Mouse (Mus musculus): ENCODE measurements around the gene Kifc1. TPM values are rescaled to one million over a fixed set of nuclear protein-coding genes. Genes with fewer than 3 reads are reported as not detected.

Kifc1 gene
- polyA plus RNA-seq, 1 experiment from 2014 or later, result 12.3 TPM

DNA sequence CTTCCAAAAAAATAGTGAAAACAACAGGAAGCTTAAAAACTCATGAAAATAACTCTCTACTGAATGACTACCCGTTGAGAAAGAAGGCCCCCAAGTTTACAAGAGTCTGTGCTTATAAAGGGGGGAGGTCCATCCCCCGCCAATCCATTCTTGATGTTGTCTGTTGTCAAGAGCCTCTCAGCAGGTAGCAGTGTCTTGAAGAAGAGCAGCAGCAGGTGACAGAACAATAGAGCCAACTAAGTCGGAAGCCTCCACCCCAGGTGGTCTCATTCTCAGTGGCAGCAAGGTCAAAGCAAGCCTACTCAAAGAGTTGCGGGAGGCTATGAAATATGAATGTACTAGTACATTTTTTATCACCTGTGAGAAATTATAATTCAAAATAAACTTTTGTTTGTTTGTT lies 32.6 kb downstream of the Kifc1 start:
- ATAC-seq (ENCODE audit: insufficient number of reproducible peaks, low FRiP score, low TSS enrichment, low read depth), result no peak
- no peak for DNase-seq (ENCODE audit: low spot score)
- Histone ChIP-seq H3K4me3 (ENCODE audit: low read depth, low read length) (no peak overlapping the region), H3K27ac (replicated peaks; ENCODE audit: low read depth, low read length) (no peak overlapping the region), H3K36me3 (ENCODE audit: control insufficient read depth, insufficient read depth, low read length) (no peaks in the 10 kb centered on the region), H3K9ac (ENCODE audit: low read length) (no peak overlapping the region), H3K4me1 (ENCODE audit: control insufficient read depth, insufficient read depth, low read length) (no peaks in the 10 kb centered on the region), H3K9me3 (ENCODE audit: control insufficient read depth, low read length) (no peaks in the 10 kb centered on the region), H3K27me3 (ENCODE audit: control insufficient read depth, insufficient read depth, low read length) (no peaks in the 10 kb centered on the region), H3K4me2 (ENCODE audit: low read depth, severe bottlenecking) (no peak overlapping the region)
- 76% methylated on average over 4 of the region's 4 CpGs for WGBS

- Histone ChIP-seq H3K27me3 (ENCODE audit: control insufficient read depth, insufficient read depth, low read length) (no peaks in the 10 kb centered on the region), H3K4me3 (ENCODE audit: low read depth, low read length) (no peak overlapping the region), H3K36me3 (ENCODE audit: control insufficient read depth, insufficient read depth, low read length) (peaks cover 5% of the 10 kb centered on the region; the same call in 1 of the 2 replicates), H3K9me3 (ENCODE audit: control insufficient read depth, low read length) (no peaks in the 10 kb centered on the region), H3K4me1 (ENCODE audit: control insufficient read depth, insufficient read depth, low read length) (no peaks in the 10 kb centered on the region), H3K4me2 (ENCODE audit: low read depth, severe bottlenecking) (no peak overlapping the region), H3K9ac (ENCODE audit: low read length) (no peak overlapping the region), H3K27ac (replicated peaks; ENCODE audit: low read depth, low read length) (no peak overlapping the region)
- ATAC-seq (ENCODE audit: insufficient number of reproducible peaks, low FRiP score, low TSS enrichment, low read depth) (no peak), DNase-seq (ENCODE audit: low spot score) (no peak)
- WGBS, result 72% methylated on average over 1 of the region's 1 CpGs
Observed at GRCm38 (mm10) chr17:33851331-33851730, 39.1 kb downstream of the Kifc1 start.

- Histone ChIP-seq H3K9me3 (ENCODE audit: control insufficient read depth, low read length) (no peaks in the 10 kb centered on the region), H3K4me2 (ENCODE audit: low read depth, severe bottlenecking) (no peak overlapping the region), H3K36me3 (ENCODE audit: control insufficient read depth, insufficient read depth, low read length) (peaks cover 5% of the 10 kb centered on the region; the same call in 1 of the 2 replicates), H3K4me3 (ENCODE audit: low read depth, low read length) (no peak overlapping the region), H3K27ac (replicated peaks; ENCODE audit: low read depth, low read length) (no peak overlapping the region), H3K9ac (ENCODE audit: low read length) (no peak overlapping the region), H3K4me1 (ENCODE audit: control insufficient read depth, insufficient read depth, low read length) (0 out of 2 replicates have a peak, but pooled peaks cover 6% of the 10 kb centered on the region), H3K27me3 (ENCODE audit: control insufficient read depth, insufficient read depth, low read length) (no peaks in the 10 kb centered on the region)
- DNase-seq (ENCODE audit: low spot score), result no peak
- 48% methylated on average over 8 of the region's 8 CpGs for WGBS
- no peak for ATAC-seq (ENCODE audit: insufficient number of reproducible peaks, low FRiP score, low TSS enrichment, low read depth)
Observed at GRCm38 (mm10) chr17:33848139-33848538, 42.3 kb downstream of the Kifc1 start.

DNA sequence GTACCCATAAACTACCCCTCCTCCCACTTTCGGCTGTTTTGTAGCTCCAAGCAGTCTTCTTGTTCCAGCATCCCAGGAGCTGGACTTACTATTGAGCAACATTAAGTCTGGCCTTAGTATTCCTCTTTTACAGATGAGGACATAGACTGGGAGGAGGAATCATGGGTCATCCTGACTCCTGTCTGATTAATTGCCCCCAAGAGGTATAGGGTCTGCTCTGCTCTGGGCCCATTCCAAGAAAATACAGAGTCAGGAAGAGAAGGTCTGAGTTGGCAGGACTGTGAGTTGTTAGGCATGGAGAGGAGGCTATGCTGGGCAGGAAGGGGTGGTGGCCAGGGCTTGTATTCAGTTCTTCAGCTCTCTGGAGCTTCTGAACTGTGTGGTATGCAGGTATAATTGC lies 46.3 kb downstream of the Kifc1 start:
- Histone ChIP-seq H3K27ac (replicated peaks; ENCODE audit: low read depth, low read length) (no peak overlapping the region), H3K27me3 (ENCODE audit: control insufficient read depth, insufficient read depth, low read length) (no peaks in the 10 kb centered on the region), H3K4me2 (ENCODE audit: low read depth, severe bottlenecking) (peak overlapping the region; percentile 92; the same call in 1 of the 2 replicates), H3K9me3 (ENCODE audit: control insufficient read depth, low read length) (no peaks in the 10 kb centered on the region), H3K4me3 (ENCODE audit: low read depth, low read length) (no peak overlapping the region; the same call in 1 of the 2 replicates), H3K36me3 (ENCODE audit: control insufficient read depth, insufficient read depth, low read length) (peaks cover 7% of the 10 kb centered on the region; the same call in 1 of the 2 replicates), H3K4me1 (ENCODE audit: control insufficient read depth, insufficient read depth, low read length) (0 out of 2 replicates have a peak, but pooled peaks cover 6% of the 10 kb centered on the region), H3K9ac (ENCODE audit: low read length) (no peak overlapping the region)
- no peak for ATAC-seq (ENCODE audit: insufficient number of reproducible peaks, low FRiP score, low TSS enrichment, low read depth)
- DNase-seq (ENCODE audit: low spot score), result no peak
- WGBS, result 61% methylated on average over 1 of the region's 1 CpGs

DNA sequence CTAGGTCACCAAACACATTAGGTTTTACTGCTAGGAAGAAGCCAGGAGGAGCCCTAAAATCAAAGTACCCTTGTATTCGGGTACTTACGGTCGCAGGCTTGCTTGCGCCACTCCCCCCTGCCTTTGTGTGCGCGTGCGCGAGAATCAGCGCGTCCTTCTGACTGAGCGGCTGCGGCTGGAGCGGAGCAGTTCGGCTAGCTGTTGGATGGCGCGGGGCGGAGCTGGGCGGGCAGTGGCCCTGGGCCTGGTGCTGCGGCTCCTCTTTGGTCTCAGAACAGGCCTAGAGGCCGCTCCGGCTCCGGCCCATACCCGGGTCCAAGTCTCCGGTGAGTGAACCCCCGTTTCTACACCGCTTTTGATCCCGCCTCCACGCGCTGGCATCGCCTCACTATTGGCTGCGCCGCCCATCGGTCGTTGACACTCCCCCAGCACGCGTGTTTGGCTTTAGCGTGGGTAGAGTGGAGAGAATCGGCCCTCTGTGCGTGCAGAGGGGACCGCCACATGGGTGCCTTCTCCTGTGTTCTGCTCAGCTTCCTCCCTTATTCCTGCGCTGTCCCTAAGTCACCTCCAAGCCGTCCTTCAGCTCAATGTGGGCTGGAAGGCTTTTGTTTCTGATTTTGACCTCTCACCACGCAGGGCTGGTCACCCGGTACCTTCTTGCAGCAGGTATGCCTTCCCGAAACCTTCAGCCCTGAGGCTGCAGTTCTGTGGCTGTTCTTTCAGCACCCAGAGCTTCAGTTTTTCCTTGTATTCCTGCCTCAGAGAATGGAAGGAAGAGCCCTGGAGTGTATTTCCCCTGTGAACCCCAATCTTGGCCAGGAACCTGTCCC lies 47.3 kb downstream of the Kifc1 start, which contains the start of gene Cd320:
Gene Cd320 (plus strand): TSS at position 126 of the 830 bp plus-strand sequence.
- Histone ChIP-seq H3K4me1 (ENCODE audit: control insufficient read depth, insufficient read depth, low read length) (0 out of 2 replicates have a peak, but pooled peaks cover 6% of the 10 kb centered on the region), H3K36me3 (ENCODE audit: control insufficient read depth, insufficient read depth, low read length) (0 out of 2 replicates have a peak, but pooled peaks cover 6% of the 10 kb centered on the region), H3K9ac (ENCODE audit: low read length) (peak within 1 kb of the TSS; percentile 74), H3K27ac (replicated peaks; ENCODE audit: low read depth, low read length) (peak within 1 kb of the TSS; percentile 56; the same call in 1 of the 2 replicates), H3K4me3 (ENCODE audit: low read depth, low read length) (peak within 1 kb of the TSS; percentile 88), H3K27me3 (ENCODE audit: control insufficient read depth, insufficient read depth, low read length) (no peaks in the 10 kb centered on the region), H3K9me3 (ENCODE audit: control insufficient read depth, low read length) (no peaks in the 10 kb centered on the region), H3K4me2 (ENCODE audit: low read depth, severe bottlenecking) (peak within 1 kb of the TSS; percentile 92)
- DNase-seq (ENCODE audit: low spot score), result peak; percentile 92
- WGBS, result under 1% methylated on average over 45 of the region's 45 CpGs
- peak; percentile 88 for ATAC-seq (ENCODE audit: insufficient number of reproducible peaks, low FRiP score, low TSS enrichment, low read depth)

DNA sequence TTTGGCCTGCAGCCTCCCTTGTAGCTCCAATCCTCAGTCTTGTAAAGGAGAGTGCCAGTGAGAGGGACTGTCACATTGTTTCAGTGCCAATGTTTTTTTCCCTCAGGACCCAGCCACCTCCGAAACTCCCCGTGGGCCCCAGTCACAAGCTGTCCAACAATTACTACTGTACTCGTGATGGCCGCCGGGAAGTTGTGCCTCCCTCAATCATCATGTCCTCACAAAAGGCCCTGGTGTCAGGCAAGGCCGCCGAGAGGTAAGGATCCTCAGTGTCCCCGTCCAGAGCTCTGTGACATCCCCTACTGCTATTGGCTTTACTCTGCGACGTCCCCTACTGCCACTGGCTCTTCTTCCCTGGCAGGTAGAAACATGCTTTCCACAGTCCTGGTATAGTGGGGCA lies 60.9 kb downstream of the Kifc1 start:
- H3K9ac ChIP-seq (ENCODE audit: low read length), result no peak overlapping the region
- H3K36me3 ChIP-seq (ENCODE audit: control insufficient read depth, insufficient read depth, low read length), result peaks cover 11% of the 10 kb centered on the region; the same call in 1 of the 2 replicates
- H3K27me3 ChIP-seq (ENCODE audit: control insufficient read depth, insufficient read depth, low read length), result no peaks in the 10 kb centered on the region
- no peak overlapping the region for H3K4me2 ChIP-seq (ENCODE audit: low read depth, severe bottlenecking)
- H3K4me3 ChIP-seq (ENCODE audit: low read depth, low read length), result no peak overlapping the region
- ATAC-seq (ENCODE audit: insufficient number of reproducible peaks, low FRiP score, low TSS enrichment, low read depth), result no peak
- no peak overlapping the region for H3K27ac ChIP-seq (replicated peaks; ENCODE audit: low read depth, low read length)
- peaks cover 6% of the 10 kb centered on the region for H3K4me1 ChIP-seq (ENCODE audit: control insufficient read depth, insufficient read depth, low read length)
- 93% methylated on average over 10 of the region's 10 CpGs for WGBS
- no peaks in the 10 kb centered on the region for H3K9me3 ChIP-seq (ENCODE audit: control insufficient read depth, low read length)
- no peak for DNase-seq (ENCODE audit: low spot score)

GRCm38 (mm10) chr17:33828892-33829291 lies 61.6 kb downstream of the Kifc1 start:
- DNase-seq (ENCODE audit: low spot score) (no peak), ATAC-seq (ENCODE audit: insufficient number of reproducible peaks, low FRiP score, low TSS enrichment, low read depth) (no peak)
- Histone ChIP-seq H3K4me1 (ENCODE audit: control insufficient read depth, insufficient read depth, low read length) (peaks cover 6% of the 10 kb centered on the region), H3K9ac (ENCODE audit: low read length) (no peak overlapping the region), H3K36me3 (ENCODE audit: control insufficient read depth, insufficient read depth, low read length) (peaks cover 10% of the 10 kb centered on the region; the same call in 1 of the 2 replicates), H3K9me3 (ENCODE audit: control insufficient read depth, low read length) (no peaks in the 10 kb centered on the region), H3K27ac (replicated peaks; ENCODE audit: low read depth, low read length) (no peak overlapping the region), H3K27me3 (ENCODE audit: control insufficient read depth, insufficient read depth, low read length) (no peaks in the 10 kb centered on the region), H3K4me3 (ENCODE audit: low read depth, low read length) (no peak overlapping the region), H3K4me2 (ENCODE audit: low read depth, severe bottlenecking) (no peak overlapping the region)
- 83% methylated on average over 2 of the region's 2 CpGs for WGBS

GRCm38 (mm10) chr17:33826850-33827249 lies 63.6 kb downstream of the Kifc1 start:
- Histone ChIP-seq H3K4me3 (ENCODE audit: low read depth, low read length) (no peak overlapping the region), H3K4me1 (ENCODE audit: control insufficient read depth, insufficient read depth, low read length) (peaks cover 16% of the 10 kb centered on the region), H3K36me3 (ENCODE audit: control insufficient read depth, insufficient read depth, low read length) (peaks cover 14% of the 10 kb centered on the region), H3K9ac (ENCODE audit: low read length) (no peak overlapping the region), H3K27ac (replicated peaks; ENCODE audit: low read depth, low read length) (no peak overlapping the region), H3K9me3 (ENCODE audit: control insufficient read depth, low read length) (no peaks in the 10 kb centered on the region), H3K27me3 (ENCODE audit: control insufficient read depth, insufficient read depth, low read length) (no peaks in the 10 kb centered on the region), H3K4me2 (ENCODE audit: low read depth, severe bottlenecking) (no peak overlapping the region)
- peak; percentile 84 for DNase-seq (ENCODE audit: low spot score)
- WGBS, result under 1% methylated on average over 3 of the region's 3 CpGs
- ATAC-seq (ENCODE audit: insufficient number of reproducible peaks, low FRiP score, low TSS enrichment, low read depth), result no peak
